Mouse (Mus musculus) embryonic fibroblast, embryonic 13.5 days (primary cell): ENCODE data around the gene Gcnt2.

Source experiments
- CTCF ChIP-seq: IDR thresholded peaks from 2 replicates; pipeline ENCODE4 v1.5.1; 2011; ENCODE audit warnings: mild to moderate bottlenecking, control low read depth, low read length, moderate library complexity, borderline replicate concordance; ENCODE audit not compliant: insufficient read depth
- POLR2A ChIP-seq: IDR thresholded peaks from 2 replicates; pipeline ENCODE4 v1.6.1; 2011; ENCODE audit warnings: low read depth, mild to moderate bottlenecking, control low read depth, low read length, moderate library complexity

DNA sequence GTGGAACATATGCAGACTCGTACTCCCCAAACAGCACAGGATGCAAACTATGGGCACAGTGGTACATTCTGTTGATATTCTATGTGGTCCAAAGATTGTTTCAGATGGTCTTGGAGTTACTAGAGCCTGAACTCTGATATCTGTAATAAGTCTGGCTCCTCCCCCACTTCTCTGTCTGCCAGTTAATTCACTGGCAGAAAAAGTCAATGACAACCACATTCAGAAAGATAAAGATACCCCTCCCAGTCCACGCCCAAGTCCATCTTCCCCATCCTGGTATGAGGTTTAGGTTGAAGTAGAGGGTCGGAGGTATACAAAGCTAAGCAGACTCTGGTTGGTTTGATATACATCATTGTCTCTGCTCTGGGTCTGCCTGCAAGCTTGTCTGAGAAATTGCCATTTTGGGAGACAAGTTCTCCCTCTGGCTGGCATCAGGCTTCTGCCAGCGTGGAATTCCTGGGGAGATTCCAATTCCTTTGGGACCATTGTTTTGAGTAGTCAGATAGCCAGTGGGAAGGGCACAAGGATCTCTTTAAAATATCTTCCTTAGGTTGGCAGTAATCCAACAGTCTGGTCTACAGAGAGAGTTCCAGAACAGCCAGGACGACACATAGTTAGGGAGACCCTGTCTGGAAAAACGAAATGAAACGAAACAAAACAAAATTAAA lies 88.1 kb downstream of the Gcnt2 start:
- TF ChIP-seq CTCF (no peak), POLR2A (no peak)
